Mouse (Mus musculus): Measurements from ENCODE around the gene Gm21477. TPM values are rescaled to one million over a fixed set of nuclear protein-coding genes. Genes with fewer than 3 reads are reported as not detected.
"Not testable (repeated sequence)": the region's sequence is repeated elsewhere in the genome, so short reads cannot be mapped to it uniquely, and the experiment has no call there.

Gm21477 gene
- polyA plus RNA-seq (2012; rRNA removed) (not detected in 2 replicates), polyA plus RNA-seq (2014; fragmentation: Nextera tagmentation; extraction: Ambion mirVana) (not detected in 2 replicates)

DNA sequence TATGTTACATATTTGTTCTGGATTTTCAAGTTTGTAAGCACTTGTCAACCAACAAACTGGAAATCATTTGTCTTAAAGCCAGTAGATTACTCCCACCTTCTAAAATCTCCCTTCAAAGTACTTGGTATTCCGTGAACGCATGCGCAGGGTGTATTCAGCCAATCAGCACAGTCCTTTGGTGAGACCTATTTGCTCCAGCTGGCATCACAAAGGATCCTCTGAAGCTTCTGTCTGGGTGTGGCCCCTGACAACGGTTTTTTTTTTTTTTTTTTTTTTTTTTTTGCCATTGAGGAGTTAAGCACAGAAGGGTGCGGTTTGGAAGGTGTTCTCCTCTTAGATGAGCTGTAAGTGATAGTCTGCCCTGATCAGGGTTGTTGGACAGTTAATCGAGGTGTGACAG is at the start of gene Gm21477:
Gene Gm21477 (plus strand): TSS at position 301 of the 400 bp plus-strand sequence.
- H3K9me3 ChIP-seq (ENCODE audit: control insufficient read depth, low read length); H3K4me3 ChIP-seq (ENCODE audit: insufficient read depth in 1 of 2, low read depth in 2 of 2, low read length in 2 of 2): not testable (repeated sequence)

More for the DNA sequence above, at the start of gene Gm21477:
- not testable (repeated sequence) for DNase-seq (ENCODE audit: low read depth in 3 of 3, low spot score in 3 of 3); H3K4me2 ChIP-seq (ENCODE audit: low read depth); ATAC-seq (ENCODE audit: insufficient read depth); H3K27ac ChIP-seq; H3K36me3 ChIP-seq (replicated peaks; ENCODE audit: control insufficient read depth, insufficient read depth, low read depth); H3K4me1 ChIP-seq (replicated peaks; ENCODE audit: control insufficient read depth in 2 of 2, insufficient read depth in 2 of 2, low read length in 1 of 2); H3K9ac ChIP-seq (replicated peaks); H3K27me3 ChIP-seq (ENCODE audit: control insufficient read depth, insufficient read depth, low read length)
- no CpG with 5 or more reads among the region's 6 CpGs for WGBS (ENCODE audit: insufficient replicate concordance)

All from liver, embryonic 14.5 days (tissue).